Mouse (Mus musculus) megakaryocyte progenitor cell, adult 5-6 weeks (primary cell): ENCODE results near the gene Podn. TPM values are rescaled to one million over a fixed set of nuclear protein-coding genes. Genes with fewer than 3 reads are reported as not detected.

Experiments used
- ATAC-seq: replicated peaks from 2 replicates; pipeline ENCODE4 v1.8.0; 2016; ENCODE audit warnings: mild to moderate bottlenecking, moderate TSS enrichment, inconsistent platforms; ENCODE audit not compliant: poor library complexity
- total RNA-seq, 2 experiments: library from RNA; stranded (forward) in 1 of 2; stranded (reverse) in 1 of 2; fragments of 157-497, 149-512 nt in 1 of 2; fragments of 200-1000 nt in 1 of 2; gene quantifications; 2 replicates each; pipeline versions ENCODE4 v1.2.3 to v1.2.4; 2015 to 2017

Gene Podn
- total RNA-seq, 2 experiments from 2014 or later = 0.44 TPM; not detected in 1

DNA sequence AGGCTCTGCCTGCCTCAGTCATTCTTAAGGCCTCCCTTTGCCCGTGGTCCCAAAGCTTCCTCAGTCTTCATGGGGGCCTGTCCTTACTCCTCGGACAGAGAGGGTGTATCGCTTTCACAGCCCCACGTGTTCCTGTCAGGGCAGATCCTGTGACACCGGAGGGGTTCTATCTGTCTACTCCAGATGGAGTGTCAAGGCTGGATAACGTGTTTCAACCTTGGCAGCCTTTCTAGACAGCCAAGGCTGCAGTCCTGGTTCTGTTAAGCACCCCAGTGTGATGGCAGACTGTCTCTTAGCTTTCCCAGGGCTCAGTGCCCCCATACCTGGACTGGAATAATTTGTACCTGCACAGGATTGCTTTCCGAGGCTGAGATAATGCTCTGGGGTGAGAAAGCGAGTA is 87.7 kb downstream of the Podn start:
- ATAC-seq = no peak

DNA sequence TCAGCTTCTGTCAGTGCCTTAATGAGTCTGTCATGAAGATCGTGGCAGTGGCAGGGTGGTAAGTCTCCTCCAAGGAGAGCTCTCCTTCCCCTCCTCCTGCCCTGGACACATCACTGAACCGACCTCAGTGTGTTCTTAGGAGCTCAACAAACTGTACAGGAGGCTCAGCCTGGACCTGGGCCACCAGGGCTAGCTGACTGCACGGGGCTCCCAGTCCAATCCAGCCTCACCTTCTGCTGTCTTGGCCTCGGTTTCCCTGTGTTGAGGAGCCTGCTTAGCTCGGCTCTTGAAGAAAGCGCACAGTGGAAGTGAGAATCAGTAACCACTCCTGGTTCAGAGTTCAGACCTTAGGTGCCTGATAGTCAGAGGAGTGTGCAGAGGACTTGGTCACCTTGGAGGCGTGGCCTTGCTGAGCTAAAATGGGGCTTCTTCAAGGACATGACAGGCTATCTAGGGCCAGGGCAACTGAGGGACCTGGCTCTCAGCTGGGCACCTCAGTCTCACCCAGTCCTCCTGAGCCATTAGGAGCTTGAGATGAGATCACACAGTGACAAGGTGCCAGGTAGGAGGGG is 88.6 kb downstream of the Podn start:
- ATAC-seq = no peak

DNA sequence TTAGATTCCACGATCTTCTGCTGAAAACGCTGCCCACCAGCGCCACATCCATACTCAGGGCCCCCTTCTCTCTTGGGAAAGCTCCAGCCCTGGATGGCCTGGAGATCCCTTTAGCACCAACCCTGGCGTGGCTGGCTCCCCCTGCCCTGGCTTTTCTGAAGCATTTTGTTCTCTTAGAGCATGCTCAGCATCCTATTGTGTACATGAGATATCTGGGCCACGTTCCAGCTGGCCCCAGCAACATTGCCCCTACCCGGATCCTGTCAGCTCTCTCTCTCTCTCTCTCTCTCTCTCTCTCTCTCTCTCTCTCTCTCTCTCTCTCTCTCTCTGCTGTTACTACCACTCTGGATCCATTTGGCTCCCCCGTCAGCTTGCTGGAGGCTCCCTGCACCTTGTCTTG is 90.9 kb downstream of the Podn start:
- ATAC-seq = no peak

DNA sequence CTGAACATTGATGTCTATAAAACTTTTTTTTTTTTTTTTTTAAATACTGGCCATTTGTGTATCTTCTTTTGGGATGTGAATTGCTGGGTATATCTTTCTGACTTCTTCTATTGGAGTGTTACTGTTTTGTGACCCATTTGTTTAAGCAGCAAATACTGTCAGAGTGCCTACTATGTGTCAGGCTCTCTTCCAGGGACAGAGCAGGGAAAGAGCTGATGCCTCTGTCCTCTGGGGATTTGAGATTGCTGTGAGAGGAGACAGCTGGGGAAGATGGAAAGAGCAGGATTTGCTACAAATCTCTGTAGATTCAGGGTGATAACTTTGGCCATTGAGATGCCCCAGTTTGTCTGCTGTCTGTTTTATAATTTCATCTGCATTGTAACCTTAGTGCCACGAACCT is 96.9 kb downstream of the Podn start:
- no peak for ATAC-seq

DNA sequence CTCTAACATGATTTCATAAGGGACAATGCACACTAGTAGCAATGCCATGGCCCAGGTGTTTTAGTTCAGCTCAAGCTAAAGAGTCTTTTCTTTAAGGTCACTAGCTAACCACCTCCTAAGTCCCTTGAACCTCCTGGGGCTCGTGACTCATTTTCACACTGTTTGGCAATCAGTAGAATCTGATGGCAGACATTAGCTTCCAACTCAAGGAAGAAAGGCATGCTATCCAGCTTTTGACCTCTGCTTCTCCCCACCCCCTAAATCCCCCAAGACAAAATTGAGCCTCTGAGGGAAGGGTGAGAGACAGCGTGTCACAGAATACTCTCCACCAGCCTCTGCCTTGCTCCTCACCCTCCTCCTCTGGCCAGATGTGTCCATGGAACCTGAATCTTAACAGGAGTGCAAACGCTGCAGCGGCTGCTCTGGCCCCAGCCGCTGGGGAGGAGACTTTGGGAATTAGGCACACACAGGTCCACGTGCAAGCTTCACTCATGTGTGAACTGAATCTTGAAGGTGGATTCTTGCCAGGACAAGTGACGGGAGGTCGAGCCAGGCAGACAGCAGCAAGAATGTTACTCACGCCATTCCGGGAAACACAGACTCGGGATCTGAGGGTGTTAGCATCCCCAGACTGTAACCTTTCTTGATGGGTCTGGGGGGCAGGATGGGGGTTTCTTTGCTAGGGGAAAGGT is 97.5 kb downstream of the Podn start:
- ATAC-seq = no peak

DNA sequence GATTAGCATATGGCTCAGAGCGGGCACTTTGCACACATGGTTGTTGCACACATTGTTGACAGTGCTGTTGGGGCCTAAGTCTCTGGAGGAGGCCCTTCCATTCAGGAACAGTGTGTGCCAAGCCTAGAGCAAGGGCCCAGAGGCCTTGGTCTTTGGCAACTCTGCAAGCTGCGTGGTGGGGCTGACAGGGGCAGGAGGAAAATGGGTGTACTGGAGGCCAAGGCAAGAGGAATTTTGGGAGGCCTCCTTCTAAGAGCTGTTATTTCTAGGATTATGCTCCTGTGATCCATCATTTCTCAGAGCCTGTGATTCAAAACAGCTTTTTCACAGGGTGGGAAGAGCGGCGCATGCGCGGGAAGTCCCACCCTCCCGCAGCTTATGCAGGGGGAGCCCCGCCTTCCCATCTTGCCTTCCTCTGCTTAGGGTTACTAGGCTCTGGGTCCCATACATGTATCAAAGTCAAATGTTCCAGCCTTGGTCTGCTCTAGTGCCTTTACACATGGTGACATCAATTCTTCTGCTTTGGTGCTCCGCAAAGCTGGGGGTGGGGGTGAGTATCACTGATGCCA is 99.7 kb downstream of the Podn start:
- ATAC-seq = no peak

DNA sequence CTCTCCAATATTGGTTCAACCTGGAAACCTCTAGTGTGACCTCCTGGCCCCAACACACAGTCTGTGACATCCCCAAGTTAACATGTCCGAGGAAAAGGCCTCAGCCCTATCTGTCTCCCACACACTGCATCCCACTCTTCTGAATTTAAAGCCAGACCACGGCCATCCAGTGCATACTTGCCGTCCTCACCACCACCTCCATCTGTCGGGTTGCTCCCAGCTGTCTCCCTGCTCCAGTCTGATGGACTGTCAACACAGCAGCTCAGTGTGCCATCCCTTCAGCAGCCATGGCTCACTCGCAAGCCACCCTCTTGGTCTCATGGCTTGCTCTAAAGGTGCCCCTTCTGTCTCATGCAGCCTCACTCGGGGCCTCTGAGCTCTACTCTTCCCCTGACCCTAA is 100.5 kb downstream of the Podn start:
- ATAC-seq = no peak

DNA sequence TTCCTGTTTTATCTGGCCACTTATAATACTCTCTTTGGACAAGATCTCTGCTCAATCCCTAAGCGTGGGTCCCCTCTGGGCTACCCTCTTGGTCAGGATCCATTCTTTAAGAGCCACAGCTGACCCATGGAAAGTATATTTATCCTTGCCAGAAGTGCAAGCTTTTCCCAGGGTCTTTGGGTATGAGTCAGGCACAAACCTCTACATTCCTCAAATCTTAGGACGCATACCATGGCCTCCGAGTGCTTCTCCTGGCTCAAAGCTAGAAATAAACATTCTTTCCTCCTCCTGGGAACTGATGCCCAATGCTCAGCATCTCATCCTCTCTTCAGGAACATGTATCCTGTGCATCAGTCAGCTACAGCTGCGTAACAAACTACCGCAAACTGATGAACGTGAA is 101.2 kb downstream of the Podn start:
- ATAC-seq = no peak

DNA sequence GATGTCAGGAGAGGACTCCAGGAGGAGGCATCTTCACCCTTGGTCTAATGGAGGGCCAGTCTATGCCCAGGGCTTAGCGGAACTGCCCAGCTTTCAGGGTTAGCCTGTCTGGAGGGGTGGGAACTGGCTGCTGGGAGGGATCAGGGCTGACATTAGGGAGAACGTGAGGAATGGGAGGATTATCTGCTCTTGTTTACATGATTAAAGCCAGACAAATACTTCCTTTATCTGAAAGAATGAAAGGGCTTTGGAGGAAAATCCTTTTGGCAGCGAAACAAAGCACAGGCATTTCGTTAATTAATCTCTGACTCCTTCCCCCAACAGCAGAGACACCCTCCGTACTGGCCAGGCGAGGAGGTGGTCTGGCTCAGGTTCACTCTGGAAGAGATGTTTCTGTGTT is 104.4 kb downstream of the Podn start:
- no peak for ATAC-seq

DNA sequence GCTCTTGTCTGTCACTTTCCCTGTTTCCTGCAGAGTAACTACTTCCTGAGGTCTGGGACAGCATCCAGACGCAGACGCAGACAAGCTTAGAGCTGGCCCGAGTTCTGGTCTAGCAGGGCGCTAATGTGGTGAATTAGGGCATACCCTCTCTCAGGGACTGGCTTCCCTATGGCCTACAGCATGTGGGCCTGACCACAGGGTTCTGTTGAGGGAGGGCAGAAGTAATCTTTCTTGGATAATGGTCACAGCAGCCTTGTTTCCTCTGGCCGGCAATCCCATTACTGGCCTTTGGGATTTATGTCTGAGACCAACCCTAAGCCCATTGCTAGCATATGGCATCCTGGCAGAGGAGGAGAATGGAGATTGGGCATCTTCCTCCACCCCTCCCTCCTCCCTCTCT is 105.4 kb downstream of the Podn start:
- no peak for ATAC-seq

DNA sequence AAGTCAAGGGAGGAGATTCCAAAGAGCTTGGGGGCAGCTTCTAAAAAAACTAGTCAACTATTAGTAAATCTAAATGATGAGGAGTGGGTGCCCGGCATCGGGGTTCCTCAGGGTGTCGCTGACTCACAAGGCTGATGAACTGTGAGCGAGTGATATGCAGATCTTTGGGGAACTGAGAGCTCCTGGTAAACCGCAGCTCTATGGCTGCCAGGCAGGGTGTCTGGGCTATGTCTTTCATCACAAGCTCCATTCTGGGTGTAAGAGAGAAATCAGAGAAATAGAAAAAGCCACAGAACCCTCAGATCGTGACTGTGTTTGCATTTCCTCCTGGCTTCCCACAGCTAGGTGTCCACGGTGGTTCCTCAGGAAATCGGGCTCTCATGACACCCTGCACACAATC is 107.3 kb downstream of the Podn start:
- ATAC-seq = peak; percentile 93

DNA sequence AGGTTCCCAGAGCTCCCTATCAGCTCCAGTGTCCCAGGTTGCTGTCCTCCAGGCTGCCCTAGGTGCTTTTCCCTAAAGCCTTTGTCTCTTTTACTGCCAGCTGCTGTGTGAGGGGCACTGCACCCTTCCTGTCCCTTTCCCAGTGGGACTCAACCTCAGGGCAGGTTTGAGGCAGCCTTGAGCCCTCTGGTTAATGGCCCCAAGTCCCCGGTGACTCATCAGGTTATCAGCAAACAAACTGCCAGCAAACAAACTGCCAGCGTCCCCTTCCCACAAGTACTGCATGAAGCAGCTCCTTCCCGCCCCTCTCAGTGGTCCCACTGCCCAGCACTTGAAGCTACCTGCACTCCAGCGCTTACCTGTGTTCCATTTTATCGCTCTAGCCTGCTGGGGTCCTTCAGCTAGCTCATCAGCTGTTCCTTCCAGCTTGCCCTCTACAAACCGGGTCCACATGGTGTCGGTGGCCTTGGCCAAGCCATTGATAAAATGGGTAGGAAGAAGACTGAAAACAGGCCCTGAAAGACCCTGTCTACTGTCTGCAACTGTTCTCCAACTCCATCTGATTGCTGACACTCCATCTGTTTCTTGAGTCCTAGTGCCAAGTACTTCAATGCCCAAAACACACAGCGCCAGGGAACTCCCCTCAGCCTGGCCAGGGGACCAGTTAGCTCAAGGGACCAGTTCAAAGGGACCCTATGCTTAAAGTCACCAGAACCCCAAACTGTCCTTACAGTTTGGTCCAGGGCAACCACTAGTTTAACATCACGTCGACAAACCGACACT is 109.7 kb downstream of the Podn start:
- ATAC-seq = no peak

DNA sequence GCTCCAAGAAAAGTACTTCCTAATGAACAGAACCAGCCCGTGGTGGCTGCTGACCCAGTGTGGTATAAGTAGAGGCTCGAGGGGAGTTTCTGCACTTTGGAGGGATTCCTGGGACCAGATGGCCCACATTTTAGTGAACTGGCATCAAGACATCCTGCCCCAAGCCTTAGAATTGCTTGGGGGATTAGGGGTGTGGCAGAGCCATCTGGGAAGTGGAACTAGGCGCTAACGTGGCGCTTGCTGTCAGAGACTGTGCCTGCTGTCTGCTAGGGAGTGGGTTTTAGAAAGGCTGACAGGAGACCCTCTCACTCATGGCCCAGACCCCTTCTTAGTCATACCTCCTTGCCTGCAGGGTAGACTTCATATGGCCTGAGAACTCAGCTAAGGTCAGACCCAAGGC is 110.4 kb downstream of the Podn start:
- ATAC-seq = no peak

DNA sequence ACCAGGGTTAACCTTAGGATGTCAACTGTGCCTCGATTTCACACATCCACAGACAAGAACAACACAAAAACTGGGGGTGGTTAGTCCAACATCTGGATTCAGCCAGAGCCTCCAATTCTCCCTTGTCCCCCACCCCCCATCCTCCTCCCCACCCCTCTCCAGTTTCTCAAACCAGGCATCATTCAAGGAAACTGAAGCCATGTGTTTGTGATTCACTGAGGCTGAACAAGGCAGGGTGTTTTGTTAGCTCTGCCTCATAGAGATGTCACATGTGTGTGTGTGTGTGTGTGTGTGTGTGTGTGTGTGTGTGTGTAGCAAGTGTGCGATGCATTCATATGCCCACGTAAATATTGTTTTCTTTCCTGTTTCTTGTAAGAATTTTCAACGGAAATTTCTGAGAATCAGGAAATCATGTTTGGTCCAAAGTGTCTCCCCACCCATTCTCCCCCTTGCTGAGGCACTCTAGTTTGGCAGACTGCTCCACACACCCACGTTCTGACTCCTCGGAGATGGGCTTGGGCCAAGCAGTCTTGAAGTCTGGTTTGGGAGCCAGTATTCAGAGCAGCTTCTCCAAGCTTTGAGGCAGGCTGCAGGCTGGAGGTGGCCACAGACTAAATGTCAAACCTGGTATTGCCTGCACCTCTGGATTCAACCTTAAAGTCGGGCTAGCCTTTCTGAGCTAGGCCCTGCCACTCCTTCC is 111.8 kb downstream of the Podn start:
- no peak for ATAC-seq

DNA sequence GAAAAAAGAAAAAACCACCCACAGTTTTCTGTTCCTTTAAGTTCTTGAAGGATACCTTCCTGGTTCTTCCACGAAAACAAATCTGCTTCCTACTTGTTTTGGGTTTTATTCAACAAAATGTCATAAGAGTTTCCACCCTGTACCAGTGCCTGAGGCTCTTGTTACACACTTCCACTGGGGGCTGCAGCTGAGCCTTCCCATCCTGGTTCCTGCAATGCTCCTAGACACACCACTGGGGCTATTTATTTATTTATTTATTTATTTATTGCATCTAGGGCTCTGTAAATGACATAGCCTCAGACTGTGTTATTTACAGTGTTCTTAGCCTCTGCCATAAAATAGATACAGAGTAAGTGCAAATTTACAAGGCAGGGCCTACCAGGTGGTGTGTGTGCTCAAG is 112.5 kb downstream of the Podn start:
- ATAC-seq = no peak

DNA sequence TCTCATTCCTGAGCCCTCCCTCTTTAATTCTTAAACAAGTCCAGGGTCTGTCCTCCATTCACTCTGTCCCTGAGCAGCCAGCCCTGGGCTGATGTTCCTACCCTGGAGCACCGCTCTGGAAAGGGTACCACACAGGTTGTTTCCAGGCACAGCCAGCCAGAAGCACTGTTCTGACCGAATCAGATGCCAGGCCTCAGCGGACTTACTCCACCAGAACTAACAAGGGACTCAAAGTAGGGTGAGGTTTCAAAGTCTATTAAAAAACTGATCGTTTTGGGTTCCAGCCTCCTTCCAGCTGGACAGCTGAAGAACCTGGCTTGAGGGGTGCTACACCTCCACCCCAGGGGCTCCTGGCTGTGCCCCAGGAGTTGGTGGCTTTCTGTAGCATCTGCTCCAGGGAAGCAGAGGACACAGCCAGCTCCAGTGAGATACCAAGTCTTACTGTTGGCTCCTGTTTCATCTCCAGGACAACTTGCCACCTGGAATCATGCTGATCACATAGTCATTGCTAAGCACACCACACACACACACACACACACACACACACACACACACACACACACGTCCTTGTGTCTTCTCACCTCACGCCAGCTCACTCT is 116.1 kb downstream of the Podn start:
- no peak for ATAC-seq

DNA sequence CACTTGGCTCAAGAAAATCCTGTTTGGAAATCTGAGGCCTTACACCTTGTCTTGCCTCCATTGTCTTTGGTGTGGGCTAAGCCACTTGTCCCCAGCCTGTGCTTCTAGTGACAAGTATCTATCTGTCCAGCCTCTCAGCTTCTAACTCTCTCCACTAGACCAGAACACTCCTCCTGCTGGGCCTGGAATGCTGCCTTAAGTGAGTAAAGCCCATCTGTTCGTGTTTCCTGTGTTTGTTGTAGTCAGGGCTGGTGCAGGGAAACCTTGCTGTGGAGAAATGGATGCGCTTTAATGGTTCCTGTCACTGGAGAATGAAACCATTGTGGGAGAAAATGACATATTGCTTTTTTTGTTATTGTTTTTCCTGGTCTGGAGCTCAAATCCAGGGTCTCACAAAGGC is 116.7 kb downstream of the Podn start:
- ATAC-seq = no peak

DNA sequence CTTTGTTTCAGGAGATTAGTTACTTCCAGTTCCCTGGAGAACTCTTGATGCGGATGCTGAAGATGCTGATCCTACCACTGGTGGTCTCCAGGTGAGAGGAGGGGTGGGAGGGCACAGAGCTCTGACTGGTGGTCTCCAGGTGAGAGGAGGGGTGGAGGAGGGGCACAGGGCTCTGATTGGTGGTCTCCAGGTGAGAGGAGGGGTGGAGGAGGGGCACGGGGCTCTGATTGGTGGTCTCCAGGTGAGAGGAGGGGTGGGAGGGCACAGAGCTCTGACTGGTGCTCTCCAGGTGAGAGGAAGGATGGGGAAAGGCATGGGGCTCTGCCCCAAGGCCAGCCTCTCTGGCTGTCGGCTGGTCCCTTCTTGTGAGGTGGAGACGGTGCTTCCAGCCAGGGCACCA is 118.7 kb downstream of the Podn start:
- no peak for ATAC-seq

DNA sequence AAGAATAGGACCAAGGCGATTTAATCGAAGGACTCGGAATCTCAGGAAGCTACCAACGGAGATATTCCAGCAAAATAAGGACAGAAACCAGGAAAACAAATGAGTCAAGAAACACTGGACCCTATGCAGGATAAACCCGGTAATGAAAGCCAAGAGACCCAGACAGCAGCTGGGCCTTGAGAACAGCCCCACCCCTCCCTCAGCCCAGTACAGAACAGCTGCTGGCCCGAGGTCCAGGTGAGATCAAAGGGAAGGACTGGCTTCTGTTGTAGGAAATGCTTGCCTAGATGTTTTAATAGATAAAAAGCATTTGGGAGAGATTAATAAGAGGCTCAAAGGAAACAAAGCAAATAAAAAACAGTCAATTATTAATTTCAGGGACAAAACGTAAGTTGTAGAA is 121.2 kb downstream of the Podn start:
- no peak for ATAC-seq

DNA sequence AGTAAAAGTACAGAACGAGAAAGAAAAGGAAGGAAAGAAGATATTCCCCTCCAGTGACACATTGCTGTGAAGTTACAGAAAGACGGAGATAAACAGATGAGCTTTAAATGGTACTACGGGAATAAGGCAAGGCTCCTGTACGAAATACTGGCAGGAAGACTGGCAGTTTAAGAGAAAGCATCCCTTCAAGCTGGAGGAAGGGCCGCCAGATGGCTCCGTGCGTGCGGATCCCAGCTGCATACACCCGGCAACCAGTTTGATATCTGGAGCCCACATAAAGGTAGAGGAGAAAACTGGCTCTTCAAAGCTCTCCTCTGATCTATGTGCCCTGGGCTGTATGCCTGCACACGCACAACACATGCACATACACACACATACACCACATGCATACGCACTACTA is 121.7 kb downstream of the Podn start:
- ATAC-seq = no peak

DNA sequence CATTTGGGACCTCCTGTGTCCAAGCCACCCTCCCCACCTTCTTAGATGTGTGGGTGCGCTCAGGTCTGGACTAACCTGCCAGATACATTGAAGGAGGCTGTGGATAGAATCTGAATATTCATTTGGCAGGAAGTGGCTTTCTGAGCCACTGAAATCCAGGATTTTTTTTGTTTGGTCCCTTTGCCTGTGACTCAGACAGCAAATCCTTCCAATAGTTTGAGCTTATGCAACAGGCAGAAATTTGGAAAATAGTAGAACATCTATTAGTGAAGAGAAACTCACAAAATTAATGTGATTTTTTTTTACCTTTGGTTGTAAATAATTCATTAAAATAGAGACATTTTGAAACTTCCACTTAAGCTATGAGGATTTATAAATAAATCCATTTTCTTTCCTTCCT is 125.1 kb downstream of the Podn start:
- no peak for ATAC-seq
